Mouse (Mus musculus) ES-E14 (cell line): ENCODE measurements around the gene Serinc5.

Experiments used
- CHD2 ChIP-seq: IDR thresholded peaks from 2 replicates; pipeline ENCODE4 v1.6.1; 2014; ENCODE audit warnings: mild to moderate bottlenecking, low read depth, low read length, inconsistent platforms
- MAFK ChIP-seq: IDR thresholded peaks from 2 replicates; pipeline ENCODE4 v1.6.1; 2014; ENCODE audit warnings: mild to moderate bottlenecking, low read depth, low read length, inconsistent platforms; ENCODE audit not compliant: insufficient read depth
- ZC3H11A ChIP-seq: IDR thresholded peaks from 2 replicates; pipeline ENCODE4 v1.6.1; 2012; ENCODE audit warnings: low read depth, mild to moderate bottlenecking, inconsistent platforms, low read length, borderline replicate concordance

DNA sequence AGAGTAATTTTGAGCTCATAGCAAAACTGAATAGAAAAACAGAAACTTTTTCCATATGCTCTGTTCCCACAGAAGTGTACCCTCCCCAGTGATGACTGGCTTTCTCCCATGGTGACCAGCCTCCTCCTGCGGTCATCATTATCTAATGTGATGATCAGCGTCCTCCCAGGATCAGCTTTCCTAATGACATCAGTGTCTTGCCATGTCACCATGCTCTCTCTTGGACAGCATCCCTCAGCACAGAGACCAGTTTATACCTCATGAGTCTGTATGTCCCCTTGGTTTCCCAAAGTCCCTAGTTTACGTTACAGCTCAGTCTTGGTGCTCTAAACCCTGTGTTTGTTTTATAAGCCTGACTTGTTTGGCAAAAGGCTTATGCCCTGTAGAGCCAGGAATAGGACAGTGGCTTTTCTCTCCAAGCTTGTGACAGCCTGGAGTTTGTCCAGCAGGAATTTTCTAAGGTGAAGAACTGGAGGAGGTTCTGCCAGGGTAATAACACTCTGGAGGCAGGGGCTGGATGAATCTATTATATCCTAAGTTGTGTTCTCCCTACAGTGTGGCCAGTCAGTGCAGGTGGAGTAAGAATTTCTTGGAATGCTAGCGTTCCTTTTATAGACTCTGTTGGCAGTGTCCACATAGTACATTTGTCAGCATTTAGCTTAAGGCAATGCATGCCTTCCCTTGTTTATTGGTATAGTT, 46.1 kb downstream of the Serinc5 start:
- TF ChIP-seq CHD2 (no peak), ZC3H11A (no peak), MAFK (no peak)
